Mouse (Mus musculus) 3134 (cell line): ENCODE measurements at regions not wholly inside any gene's neighbourhood (a gene's known extent, or its start where the extent isn't known, plus 50 kb on each side); places are given as distances from the start of the nearest gene placed in this dataset.

Experiments used
- DNase-seq: peaks from one replicate; pipeline ENCODE4 v3.0.0-alpha.2; 2011; ENCODE audit warnings: low spot score; ENCODE audit not compliant: insufficient read length; ENCODE audit errors: extremely low read depth

DNA sequence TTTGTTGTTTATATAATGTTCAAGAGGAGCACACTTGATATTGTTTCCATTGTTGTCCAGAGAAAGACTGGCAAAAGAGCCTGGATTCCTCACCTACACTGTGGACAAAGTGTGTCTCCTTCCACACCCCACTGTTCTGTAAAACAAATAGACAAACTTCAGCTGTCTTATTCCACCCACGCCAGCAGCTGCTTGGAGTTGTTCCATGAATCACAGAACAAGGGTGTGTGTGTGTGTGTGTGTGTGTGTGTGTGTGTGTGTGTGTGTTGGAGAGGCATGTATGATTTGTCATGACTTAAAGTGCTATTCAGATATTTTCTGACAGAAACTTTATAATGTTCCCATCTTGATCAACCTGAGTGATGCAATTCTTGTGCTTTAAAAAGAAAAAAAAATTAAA, 114.1 kb upstream of the Rap2b start:
- DNase-seq: no peak

DNA sequence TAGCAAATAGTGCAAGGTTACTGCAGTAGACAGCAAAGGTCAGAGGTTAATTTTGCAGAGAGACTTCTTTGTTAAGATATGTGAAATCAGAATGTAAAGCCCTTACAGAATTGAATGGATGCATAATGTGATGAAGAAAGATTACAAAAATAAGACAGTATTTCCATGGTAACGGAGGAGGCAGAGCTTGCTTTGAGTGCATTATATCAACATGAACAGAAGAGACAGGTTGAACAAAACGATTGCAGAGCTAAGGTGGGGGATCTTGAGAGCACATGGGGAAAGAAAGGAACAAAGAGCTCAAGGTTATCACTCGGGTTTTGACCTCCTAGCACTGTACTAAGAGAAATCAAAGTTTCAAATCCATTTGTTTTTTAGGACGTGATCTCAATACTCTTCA, 106.2 kb upstream of the Rap2b start:
- DNase-seq: no peak

DNA sequence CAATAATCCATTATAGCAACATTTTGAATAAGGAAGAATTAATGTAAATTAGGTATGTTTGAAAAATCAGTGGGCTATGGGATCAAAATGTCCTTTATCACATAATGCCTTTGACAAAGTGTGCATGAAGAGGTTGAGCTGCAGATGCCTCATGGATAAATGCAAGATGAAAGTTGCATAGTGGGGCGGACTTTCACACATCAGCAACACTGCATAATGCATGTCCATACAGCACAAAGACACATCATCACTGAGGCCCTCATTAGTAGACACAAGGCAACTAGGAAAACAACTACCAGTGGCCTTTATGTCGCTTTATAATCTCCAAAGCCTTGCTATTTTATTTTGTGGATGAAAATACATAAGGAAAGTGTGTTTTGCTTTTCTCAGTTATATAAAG, 105.8 kb upstream of the Rap2b start:
- DNase-seq: no peak

DNA sequence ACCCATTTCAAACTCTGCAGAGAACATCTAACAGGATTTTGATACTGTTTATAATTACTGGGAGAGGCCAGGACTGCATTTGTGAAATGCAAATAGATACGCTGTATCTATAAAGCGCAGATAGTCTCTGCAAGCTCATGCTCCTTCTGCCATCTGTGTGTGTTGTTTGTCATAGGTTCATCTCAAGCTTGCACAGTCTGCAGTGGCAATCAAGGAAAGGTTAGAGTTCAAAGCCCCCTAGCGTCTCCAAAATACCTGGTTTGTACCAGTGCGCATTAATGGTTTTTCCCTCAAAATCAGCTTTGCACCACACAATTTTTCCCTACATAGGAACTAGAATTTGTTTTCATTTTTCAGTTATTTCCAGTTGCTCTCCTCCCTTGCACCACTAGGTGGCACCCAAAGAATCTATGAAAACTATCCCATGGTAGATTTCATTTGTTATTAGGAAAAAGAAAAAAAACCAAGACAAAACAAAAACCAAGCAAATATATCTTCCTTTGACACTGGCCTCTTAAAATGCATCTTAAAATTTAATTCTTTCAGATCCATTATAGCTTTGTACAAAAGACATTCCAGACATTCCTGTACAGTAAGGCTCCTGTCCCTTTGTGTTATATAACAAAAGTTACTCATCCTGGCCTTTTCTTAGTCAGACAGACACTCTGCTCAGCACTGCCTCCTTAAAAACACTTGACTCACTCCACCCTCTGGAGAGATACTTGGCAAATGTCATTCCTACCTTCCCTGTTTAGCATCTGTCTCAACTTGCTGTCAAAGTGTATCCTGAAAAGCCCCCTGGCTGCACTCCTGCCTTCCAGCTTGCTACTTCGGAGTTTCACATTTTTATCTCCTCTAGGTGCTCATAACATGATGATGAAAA, 92.7 kb upstream of the Rap2b start:
- DNase-seq: peak; percentile 46

DNA sequence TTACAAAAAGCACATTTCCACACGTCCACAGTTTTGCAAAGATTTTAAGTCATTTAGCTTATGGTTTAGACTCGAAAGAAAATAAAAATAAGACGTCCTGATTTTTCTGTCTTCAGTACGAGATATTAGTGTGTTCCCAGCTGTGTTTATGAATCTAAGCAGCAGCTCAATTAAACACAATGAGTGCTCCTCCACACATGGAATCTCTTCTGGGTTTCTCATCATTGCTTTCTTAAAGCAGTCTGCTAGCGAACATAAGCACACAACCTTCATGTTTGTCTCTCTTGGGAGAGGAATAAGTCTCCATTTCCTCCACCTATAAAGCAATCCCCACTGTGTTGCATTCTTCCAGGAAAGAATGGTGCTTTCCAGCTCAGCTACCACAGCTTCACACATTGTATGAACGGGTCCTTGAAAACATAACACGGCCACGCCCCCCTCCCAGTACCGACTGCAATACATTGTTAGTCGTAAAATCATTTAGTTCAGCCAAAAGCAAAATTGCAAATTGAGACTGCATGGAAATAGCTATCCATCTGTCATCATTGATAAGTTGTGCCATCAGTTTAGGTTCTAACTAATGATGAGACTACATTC, 75.4 kb upstream of the Rap2b start:
- DNase-seq: no peak

DNA sequence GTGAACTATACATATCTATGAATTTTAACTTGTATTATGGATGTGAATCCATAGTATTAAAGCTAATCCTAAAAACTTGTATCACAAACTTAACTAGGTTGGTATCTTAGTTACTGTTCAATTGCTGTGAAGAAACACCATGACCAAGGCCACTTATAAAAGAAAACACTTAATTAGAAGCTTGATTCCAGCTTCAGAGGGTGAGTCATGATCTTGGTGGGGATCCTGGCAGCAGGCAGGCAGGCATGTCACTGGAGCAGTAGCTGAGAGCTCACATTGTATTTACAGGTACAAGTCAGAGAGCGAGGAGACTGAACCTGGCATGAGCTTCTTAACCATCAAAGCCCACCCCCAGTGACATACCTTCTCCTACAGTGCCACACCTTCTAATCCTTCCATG, 73.2 kb upstream of the Rap2b start:
- DNase-seq: no peak

DNA sequence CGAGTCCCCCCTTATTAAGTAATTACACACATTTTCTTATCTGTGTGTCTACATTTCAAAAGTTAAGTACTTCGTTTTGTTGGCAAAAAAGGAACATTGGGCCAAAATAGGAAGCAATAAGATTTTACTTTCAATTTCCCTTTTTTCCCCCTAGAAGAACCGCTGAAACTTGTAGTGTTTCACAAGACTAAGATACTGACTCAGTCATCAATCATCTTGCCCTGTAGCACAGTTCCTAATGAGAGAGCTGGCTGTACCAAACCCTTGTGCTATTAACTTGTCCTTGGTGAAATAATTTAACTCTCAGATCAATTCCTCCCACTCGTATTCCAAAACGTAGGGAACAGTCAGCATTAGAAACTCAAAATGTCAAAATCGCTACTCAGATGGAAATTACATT, 66.6 kb upstream of the Rap2b start:
- DNase-seq: peak; percentile 28

DNA sequence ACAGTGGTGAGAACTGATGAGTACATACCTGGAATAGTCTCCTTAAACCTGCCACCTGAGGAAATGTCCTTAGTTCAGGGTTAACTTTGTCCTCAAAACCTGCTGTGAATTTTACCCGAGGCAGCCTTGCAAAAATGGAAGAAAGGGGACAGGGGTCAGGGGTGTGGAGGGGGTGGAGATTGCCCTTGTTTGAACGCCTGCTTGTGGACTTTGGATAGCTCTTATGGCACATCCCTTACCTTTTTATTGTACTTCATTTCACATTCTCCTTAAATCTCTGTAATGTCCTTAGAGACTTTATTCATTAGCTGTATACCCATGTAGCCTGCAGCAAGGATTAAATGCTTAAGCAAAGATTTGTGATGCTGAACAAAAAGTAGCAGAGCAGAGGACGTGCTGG, 64.1 kb upstream of the Rap2b start:
- DNase-seq: no peak

DNA sequence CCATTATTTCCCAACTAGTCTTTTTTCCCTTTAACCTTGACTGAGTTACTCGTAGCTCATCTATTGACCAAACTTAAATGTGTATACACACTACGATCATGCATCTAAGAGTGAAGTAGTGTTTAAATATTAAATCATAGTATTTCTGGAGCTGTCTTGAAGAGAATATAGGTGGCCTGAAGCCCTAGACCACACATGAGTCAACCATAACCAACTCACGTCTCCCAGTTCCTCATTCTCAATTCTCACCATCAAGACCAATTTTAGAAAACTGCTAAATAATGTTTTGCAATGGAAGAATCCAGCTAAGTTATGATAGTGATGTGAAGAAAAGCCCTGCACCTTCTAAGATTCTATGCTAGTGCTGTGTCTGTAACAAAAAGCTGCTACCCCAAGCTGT, 59.2 kb upstream of the Rap2b start:
- DNase-seq: no peak

DNA sequence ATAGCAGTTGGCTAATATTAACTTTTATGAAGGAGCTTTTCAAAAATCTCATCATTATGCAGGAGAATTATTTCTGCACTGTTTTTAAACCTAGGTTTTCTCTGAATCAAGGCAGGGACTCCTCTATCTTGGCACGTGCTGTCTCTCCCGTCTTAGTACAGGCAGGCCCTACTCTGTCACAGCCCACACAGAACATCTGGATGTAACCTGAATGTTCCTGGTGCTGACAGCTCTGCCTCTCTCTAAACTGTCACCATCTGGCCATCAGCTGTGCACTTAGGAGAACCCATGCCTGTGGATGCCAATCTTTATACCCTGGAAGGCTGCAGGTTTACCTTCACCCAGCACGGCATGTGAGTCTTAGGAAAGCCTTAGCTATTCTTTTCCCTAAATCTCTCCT, 58.0 kb upstream of the Rap2b start:
- no peak for DNase-seq

DNA sequence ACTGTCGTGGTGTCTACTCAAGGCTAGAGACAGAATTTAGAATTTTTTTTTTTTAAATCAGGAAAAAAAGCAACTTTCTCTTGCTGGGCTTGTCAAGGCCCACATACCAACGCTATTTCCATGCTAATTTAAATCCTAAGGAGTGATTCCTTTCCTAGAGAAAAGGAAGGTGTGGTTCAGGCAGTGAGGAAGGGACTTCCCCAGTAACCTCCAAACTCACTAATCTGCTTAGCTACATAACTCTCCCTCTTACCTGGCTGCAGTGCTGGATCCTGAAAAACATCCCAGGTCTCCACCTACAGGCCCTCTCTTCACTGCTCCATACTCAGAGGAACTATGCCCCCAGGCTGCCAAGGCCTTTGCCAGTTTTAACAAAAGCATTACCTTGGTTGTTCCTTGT, 55.1 kb upstream of the Rap2b start:
- no peak for DNase-seq

DNA sequence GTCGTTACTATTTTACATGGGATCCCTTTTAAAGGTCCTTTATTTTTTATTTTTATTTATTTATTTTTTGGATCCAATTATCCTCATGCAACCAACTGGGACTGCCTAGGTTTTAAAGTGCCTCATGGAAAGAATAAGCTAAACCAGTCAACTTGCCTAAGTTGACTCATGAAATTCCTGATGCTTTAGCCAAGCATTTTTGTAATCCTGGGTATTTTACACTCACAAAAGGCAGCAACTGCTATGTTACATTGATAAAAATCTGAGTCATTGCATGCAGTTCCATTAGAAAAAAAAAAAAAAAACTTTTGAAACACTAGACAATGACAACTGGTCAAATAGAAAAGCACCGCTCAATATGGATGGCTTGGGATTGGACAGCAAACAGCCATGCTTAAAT, 52.7 kb upstream of the Rap2b start:
- DNase-seq: peak; percentile 54

DNA sequence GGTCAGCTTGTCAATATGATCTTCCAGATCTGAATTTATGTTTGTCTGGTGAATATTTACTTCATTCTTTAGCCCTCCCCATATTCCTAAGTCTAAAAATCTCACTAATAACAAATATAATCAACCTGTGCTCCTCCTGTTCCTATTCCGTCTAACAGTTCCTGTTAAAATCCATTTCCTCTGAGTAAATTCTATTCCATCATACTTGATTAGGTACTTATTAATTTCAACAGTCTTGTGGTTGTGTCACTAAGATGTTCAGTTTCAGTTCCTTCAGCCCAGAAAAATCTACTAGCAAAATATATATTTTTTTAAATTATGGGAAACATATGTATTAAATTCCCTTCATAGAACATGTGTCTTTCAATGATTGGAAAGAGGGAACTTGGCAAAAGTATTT, 52.2 kb upstream of the Rap2b start:
- DNase-seq: no peak
